Mouse (Mus musculus): ENCODE measurements around the gene BC005624. TPM values are rescaled to one million over a fixed set of nuclear protein-coding genes. Genes with fewer than 3 reads are reported as not detected.
A peak's percentile ranks its signal among the peaks of the same experiment; 100 is the strongest.
"Not testable (repeated sequence)": the region's sequence is repeated elsewhere in the genome, so short reads cannot be mapped to it uniquely, and the experiment has no call there.

BC005624 gene
- total RNA-seq, 2 experiments from 2014 or later: 42.6 to 61.0 TPM

DNA sequence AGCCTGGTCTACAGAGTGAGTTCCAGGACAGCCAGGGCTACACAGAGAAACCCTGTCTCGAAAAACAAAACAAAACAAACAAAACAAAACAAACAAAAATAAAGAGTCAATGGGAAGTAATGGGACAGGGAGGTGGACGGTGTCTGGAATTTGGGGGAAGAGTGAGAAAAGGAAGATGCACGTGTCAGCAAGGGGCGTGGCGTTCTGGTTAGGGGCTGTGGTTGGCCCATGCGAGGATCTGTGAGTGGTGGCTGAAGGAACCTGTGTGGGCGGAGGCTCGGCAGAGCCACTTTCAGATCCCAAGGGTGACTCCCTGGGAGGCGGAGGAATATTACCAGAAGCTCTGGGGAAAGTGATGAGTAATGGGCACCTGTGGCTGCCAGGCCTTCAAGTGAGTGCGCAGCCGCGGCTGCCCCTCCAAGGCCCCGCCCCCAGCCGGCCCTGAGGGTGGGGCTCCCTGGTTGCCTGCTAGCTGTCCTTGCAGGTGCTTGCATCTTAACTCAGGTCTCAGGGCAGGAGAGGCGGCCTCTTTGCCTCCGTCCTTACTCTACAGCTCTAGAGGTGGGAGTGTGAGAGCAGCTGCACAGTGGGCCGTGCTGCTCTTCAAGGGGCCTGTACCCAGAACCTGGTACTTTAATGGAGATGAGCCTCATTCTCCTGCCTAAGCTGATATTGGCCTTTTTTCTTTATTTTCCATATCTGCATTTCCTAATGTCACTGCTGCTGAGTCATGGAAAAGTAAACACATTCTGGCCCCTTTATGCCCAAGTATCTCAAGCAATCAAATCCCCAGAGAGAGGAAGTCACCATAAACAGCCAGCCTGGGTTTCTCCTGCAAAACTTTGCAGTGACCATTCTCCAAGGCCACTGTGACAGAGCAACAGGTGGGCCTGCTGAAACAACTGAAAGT, 3.4 kb upstream of the BC005624 start:
- peak; percentile 3; the same call in 1 of the 2 replicates for ATAC-seq (replicated peaks; ENCODE audit: poor library complexity, severe bottlenecking)

DNA sequence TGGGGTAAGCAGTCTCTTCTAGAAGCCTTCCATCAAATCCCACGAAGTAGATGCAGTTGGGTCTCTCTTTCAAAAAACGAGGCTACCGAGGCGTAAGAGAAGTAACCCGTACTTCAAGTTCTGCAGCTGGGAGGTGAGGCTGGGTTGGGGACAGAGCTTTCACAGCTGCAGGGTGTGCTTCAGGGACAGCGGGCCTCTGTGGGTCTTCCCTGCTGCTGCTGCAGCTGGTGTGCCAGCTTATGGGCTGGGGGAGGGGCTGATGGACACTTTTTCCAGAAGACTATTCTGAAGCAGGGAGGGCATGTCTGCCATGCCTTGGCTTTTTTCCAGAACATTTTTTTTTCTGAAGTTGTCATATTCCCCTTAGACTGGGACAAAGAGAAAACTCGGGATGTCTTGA, 1.0 kb upstream of the BC005624 start:
- no peak for ATAC-seq (replicated peaks; ENCODE audit: poor library complexity, severe bottlenecking)

DNA sequence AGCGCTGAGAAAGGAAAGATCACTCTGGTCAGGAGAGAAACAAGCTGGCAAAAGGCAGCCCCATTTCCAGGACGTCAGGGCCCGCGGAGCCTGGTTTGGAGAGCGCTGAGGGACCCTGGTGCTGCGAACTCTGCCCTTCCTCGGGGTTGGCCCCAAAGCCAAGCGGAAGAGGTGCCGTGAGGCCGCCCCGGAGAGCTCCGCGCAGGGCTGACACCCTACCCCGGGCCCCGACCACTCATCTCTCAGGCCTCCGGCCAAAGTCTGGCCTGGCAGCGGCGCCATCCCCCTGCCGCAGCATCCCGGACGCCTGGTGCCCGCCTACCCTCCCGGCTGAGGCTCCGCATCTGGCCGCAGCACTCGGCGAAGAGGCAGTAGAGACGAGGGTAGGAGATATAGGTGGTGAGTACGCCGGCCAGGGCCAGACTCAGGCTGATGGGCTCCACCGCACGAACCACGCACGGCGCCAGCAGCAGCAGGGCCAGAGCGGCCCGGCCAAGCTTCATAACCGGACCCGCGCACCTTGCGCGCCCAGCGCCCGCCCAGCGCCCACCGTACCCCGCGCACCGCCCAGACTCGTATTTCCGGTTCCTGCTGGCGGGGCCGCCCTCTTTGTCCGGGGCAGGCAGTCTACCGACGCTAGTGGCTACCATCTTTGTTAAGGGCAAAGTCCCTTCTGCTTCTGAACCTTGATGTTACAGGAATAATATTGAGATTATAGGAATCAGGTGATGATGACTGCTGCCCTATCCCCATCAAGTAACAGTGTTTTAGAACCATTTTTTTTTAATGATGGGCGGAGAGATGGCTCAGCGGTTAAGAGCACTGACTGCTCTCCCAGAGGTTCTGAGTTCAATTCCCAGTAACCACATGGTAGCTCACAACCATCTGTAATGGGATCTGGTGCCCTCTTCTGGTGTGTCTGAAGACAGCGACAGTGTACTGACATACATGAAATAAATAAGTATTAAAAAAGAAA, 14.4 kb downstream of the BC005624 start, which contains the start of gene Tor1a:
Tor1a (minus strand) TSS at position 582 of the 976 bp plus-strand sequence.
- ATAC-seq (replicated peaks; ENCODE audit: poor library complexity, severe bottlenecking): peak; percentile 70

DNA sequence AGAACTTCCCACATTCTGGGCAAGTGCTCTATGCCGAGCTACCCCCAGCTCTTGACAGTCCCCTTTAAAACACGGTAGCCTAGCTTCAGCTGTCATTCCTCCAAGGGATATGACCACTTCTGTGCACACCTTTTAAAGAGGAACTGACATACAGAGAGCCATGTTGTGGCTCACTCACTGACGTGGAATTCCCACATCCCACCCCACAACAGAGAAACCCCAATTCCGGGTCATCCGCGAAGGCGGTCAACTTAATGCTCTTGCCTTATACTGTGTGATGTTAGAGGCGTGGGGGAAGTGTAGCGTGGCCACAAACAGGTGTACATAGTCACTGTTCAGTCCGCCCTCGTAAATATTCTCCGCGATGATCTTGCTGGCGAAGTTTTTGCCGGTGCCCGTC, 15.2 kb downstream of the BC005624 start:
- ATAC-seq (replicated peaks; ENCODE audit: poor library complexity, severe bottlenecking): peak; percentile 49

DNA sequence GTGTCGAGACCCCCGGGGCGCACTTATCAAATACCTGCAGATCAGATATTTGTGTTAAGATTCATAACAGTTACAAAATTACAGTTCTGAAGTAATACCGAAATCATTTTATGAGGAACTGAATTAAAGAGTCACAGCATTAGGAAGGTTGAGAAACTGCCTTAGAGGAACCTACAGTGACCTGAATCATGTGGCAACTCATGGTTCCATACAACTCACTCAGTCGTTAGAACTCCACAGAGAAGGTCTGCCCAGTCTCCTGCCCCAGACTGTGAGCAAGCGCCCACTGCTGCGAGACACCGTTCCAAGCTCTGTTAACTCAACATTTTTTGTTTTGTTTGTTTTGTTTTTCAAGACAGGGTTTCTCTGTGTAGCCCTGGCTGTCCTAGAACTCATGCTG, 16.4 kb downstream of the BC005624 start:
- ATAC-seq (replicated peaks; ENCODE audit: poor library complexity, severe bottlenecking): peak; percentile 74

DNA sequence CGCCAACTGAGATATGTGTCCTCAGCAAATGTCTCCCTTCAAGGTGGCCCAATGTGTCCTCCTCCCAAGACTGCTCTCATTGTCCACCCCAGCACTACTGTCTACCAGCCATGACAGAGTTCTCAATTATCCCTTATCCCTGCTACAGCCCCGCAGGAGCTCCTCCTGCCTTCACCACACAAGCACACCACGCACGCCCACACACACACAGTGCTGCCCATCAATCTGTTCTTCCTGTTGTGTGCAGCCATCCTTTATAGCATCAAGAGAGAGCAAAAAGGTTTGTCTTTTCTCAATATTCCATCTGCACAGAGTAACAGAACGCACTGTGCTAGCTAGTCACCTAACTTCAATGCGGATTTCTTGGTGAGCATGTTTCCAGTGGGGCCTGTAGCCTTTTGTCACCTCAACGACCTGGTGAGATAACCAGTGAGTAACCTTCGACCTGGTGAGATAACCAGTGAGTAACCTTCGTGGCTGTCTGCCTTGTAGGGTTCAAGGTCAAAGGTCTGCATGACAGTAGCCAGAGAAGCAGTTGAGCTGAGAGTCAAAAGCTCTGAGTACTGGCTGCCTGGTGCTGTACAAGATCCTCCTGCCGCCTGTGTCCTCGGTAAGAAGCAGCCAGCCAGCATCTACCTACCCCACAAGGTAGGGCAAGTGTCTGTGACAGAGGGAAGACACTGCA, 19.3 kb downstream of the BC005624 start:
- ATAC-seq (replicated peaks; ENCODE audit: poor library complexity, severe bottlenecking): no peak

DNA sequence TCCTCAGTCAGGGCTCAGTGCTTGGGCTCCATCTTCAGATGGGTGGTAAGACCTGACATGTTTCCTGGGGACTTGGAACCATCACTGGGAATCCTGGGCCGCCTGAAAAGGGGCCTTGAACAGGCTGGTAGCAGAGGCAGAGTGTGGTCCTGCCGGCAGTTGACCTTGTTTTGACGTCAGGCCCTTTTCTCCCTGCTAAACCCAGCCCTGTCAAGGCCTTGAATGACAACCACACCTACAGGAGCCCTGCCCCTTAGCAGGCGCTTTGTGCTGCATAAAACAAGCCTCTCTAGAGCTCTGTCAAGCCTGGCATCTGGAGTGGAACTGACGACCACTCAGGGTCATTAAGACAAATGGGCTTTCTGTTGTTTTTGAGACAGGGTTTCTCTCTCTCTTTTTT, 22.1 kb downstream of the BC005624 start:
- no peak for ATAC-seq (replicated peaks; ENCODE audit: poor library complexity, severe bottlenecking)

DNA sequence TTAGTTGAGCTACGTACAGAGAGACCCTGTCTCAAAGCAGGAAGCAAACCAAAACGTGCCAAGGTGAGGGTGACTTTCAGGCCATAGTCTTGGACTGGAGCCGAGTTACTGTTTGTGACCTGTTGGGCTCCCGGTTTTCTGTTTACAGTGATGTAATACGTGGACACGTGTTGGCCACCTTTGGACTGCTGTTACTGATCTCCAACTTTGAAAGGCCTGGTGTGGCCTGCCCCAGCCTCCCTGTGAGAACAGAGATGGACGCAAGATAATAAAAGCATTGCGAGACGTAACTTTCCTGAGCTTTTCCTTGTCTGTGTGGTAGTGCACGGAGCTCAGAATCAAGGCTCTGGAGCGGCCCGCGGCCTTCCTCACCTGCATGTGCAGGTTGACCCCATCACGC, 23.3 kb downstream of the BC005624 start:
- no peak for ATAC-seq (replicated peaks; ENCODE audit: poor library complexity, severe bottlenecking)

DNA sequence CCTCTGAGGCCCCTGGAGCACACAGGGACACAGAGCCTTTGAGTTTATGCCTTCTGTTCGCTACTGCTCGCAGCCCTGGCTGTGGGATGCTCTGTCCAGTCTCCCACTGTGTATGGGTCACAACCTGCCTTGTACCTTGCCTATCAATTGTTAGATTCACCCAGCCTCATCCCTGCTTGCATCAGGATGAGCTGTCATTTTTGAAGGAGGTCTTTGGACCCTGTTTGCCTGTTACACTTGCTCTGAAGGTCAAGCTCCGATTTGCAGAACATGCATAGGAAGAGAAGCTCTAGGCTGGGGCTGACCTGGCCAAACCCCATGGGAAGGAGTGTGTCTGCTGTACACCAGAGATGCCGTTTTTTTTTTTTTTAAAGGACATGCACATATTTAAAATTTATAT, 24.5 kb downstream of the BC005624 start:
- ATAC-seq (replicated peaks; ENCODE audit: poor library complexity, severe bottlenecking): no peak

DNA sequence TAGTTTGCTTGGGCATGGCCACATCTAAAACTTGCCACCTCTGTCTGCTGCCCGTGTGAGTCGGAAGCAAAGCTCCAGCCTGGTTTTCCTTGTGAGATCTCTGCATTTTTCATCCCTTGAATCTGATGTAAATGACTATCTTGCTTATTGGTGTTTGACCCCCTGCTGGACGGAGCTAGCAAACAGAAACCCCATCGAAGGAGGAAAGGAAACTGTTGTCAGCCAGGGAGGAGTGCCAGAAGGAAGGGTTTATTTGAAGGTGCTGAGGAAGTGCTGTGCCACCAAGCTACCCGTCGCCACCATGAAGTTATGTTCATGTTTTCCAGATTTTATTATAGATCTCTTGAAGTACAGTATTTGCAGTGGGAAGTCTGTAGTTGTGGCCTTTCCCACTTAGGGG, 27.2 kb downstream of the BC005624 start:
- ATAC-seq (replicated peaks; ENCODE audit: poor library complexity, severe bottlenecking): peak; percentile 52; the same call in 1 of the 2 replicates

DNA sequence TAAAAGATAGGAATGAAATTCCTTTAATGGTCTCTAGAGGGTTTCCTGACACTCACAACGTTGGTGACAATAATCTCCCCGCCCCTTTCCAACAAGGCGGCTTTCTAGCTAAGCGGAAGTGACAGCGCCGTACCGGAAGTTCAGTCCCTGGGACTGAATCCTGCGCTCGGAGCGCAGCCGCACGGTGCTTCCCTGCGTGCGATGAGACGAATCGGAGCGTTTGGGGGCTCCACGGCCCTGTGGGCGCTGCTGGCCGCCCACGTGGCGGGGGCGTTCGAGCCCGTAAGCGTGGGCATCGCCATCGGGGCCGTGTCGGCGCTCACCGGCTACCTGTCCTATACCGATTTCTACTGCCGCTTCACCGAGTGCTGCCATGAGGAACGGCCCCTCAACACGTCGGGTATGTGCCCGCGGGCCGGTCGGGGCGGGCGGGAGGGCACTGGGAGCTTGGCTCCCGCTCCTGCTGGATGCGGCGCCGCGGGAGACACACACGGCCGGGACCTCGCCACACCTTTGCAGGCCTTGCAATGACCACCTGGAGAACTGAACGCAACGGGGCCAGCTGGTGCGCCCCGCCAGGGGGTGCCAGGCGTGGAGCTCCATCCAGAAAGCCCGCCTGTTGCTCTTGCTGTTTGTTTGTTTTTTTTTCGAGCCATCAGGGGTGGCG, 29.0 kb downstream of the BC005624 start, which contains the start of gene Tor1b:
Tor1b (plus strand) TSS at position 136 of the 667 bp plus-strand sequence.
- peak; percentile 92 for ATAC-seq (replicated peaks; ENCODE audit: poor library complexity, severe bottlenecking)

DNA sequence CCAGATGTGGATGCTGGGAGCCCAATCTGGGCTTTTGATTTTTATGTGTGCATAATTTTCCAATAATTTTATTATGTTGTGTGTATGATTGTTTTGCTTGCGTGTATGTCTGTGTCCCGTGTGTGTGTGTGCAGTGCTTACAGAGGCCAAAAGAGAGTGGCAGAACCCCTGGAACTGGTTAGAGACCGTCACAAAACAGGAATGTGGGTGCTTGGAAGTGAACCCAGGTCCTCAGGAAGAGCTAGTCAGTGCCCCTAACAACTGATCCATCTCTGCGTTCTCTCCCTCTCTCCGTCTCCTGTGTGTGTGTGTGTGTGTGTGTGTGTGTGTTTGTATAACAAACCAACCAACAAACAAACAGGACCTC, 29.6 kb downstream of the BC005624 start:
- ATAC-seq (replicated peaks; ENCODE audit: poor library complexity, severe bottlenecking): no peak

DNA sequence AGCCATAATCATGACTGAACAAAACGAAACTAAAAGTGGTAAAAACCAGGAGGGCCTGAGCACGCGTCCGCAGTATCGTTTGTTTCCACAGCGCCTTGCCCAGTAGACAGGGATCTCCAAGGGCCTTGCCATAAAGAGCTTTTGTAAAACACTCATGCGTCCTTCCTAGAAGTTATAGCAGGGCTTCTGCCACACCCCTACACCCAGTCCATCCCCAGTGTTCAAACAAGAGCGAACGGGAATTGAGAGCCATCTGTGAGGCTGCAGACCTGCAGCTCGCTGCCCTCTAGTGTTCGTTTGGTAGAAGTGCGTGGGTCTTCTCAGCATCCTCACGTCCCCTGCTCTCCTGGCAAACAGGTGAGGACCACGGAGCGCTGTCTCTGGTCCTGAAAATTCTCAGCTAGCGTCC, 39.4 kb downstream of the BC005624 start:
- ATAC-seq (replicated peaks; ENCODE audit: poor library complexity, severe bottlenecking): peak; percentile 91

DNA sequence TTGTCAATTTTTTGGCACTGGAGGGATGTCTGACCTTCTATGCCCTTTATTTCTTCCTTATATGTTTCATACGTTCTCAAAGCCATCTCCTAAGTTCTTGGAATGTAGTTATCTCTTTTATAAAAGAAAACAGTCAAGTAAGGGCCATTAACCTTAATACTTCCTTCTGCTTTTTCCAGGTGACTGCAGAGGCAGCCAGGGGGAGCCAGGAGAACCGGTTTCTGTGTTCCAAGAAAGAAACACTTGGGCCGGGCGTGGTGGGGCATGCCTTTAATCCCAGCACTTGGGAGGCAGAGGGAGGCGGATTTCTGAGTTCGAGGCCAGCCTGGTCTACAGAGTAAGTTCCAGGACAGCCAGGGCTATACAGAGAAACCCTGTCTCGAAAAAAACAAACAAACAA, 39.9 kb downstream of the BC005624 start:
- not testable (repeated sequence) for ATAC-seq (replicated peaks; ENCODE audit: poor library complexity, severe bottlenecking)

DNA sequence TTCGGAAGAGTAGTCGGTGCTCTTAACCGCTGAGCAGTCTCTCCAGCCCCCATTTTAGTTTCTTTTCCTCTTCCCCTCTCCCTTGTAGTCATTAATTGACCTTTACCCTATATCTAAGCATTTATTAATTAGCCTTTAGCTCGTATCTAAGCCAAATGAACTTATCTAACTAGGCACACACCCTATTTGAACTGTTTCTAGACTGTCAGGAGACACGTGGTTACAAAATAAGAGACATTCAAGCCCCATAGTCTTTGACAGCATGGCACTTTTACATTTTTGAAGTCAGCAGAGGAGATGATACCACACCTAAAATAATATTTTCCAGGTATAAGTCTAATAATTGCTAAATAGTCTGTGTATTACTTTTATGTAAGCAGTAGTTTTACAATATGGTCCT, 40.4 kb downstream of the BC005624 start:
- ATAC-seq (replicated peaks; ENCODE audit: poor library complexity, severe bottlenecking): no peak

DNA sequence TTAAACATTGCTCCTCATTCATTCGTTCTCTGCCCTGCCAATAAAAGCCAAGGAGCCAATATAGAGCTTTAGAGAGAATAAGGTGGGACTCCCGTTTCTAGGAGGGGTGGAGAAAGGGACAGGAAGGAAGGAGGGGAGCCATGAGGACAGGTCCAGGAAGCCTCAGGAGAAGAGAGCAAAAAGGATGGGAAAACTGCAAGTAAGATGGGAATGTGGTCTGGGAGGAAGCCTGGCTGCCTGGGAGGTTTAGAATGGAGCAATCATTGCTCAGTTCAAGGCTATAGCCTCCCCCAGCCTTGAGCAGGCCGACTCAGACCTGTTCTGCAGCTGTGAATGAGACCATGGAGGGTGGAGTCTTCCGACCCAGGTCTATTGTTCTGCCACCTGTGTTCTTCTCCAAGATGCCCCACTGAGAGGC, 43.4 kb downstream of the BC005624 start:
- no peak for ATAC-seq (replicated peaks; ENCODE audit: poor library complexity, severe bottlenecking)

DNA sequence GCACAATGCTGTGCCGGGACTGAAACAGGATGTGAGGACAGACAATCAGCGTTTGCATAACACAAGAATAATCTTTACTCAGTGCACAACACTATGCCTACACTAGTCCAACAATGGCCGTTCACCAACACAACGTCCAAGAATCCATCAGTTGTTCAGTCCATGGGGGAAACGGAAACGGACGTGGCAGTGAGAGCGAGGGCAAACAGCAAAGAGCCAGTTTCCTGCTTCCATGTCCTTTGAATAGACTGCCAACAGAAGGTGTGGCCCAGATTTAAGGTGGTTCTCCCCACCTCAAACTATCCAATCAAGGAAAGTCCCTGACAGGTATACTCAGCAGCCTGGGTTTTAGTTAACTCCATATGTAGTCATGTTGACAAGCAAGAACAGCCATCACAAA, 44.3 kb downstream of the BC005624 start:
- no peak for ATAC-seq (replicated peaks; ENCODE audit: poor library complexity, severe bottlenecking)

DNA sequence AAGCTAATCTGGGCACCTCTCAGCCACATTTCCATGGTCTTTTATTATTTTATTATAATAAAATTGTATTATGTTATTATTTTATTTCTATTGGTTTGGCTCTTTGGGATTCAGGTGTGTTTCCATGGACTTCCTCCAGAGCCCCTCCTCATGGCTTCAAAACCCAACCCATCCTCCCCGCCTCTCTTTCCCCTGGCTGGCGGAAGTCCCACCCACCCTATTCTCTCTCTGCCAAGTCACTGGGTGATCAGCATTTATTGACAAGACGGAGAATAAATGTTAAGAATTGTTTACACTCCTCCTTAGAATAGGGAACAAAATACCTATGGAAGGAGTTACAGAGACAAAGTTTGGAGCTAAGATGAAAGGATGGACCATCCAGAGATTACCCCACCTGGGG, 45.2 kb downstream of the BC005624 start:
- no peak for ATAC-seq (replicated peaks; ENCODE audit: poor library complexity, severe bottlenecking)

DNA sequence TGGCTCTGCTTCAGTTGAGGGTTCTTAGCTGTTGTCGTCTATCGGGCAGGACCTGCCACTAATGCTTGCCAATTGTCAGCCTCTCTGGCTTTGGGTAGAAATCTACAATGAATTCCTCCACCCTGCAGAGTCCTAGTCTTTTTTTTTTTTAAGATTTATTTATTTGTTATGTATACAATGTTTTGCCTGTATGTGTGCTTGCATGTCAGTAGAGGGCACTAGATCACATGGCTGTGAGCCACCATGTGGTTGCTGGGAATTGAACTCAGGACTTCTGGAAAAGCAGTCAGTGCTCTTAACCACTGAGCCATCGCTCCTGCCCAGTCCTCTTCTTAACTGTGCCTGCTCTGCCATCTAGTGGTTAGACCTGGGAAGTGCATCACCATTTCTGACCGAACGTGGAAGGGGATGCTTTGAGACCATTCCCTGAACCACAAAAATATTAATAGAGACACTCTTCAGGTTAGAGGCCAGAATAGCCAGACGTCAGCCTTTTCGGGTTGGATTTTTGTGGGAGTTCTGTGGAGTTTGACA, 48.0 kb downstream of the BC005624 start:
- peak; percentile 56 for ATAC-seq (replicated peaks; ENCODE audit: poor library complexity, severe bottlenecking)
